Mouse (Mus musculus) neural tube, embryonic 14.5 days (tissue): ENCODE data around the gene Acsm5. TPM values are rescaled to one million over a fixed set of nuclear protein-coding genes. Genes with fewer than 3 reads are reported as not detected.

ENCODE experiments used
- ATAC-seq: fragments of 200-750 bp; cut with Nextera tagmentation; 2 replicates; pipeline ENCODE4 v1.8.0; 2017; ENCODE audit warnings: low read depth, mild to moderate bottlenecking, moderate TSS enrichment, moderate library complexity
- H3K27ac ChIP-seq: fragments of 300-500 bp; sonication (generic); 2 replicates; pipeline ENCODE4 v1.5.1; 2014; ENCODE audit warnings: low read depth, mild to moderate bottlenecking, control low read depth, low read length, moderate library complexity, mixed read lengths
- H3K27me3 ChIP-seq: fragments of 300-500 bp; sonication (generic); 2 replicates; pipeline ENCODE4 v1.6.1; 2014; ENCODE audit warnings: low read length; ENCODE audit not compliant: control insufficient read depth, insufficient read depth
- H3K36me3 ChIP-seq: fragments of 300-500 bp; sonication (generic); 2 replicates; pipeline ENCODE4 v1.6.1; 2014; ENCODE audit warnings: low read length, mixed read lengths; ENCODE audit not compliant: control insufficient read depth, insufficient read depth
- H3K4me1 ChIP-seq: fragments of 300-500 bp; sonication (generic); 2 replicates; pipeline ENCODE4 v1.6.1; 2014; ENCODE audit warnings: low read length; ENCODE audit not compliant: control insufficient read depth, insufficient read depth
- H3K4me2 ChIP-seq: fragments of 300-500 bp; sonication (generic); 2 replicates; pipeline ENCODE4 v1.6.1; 2014; ENCODE audit warnings: mild to moderate bottlenecking, low read depth, low read length, control low read depth
- H3K4me3 ChIP-seq: fragments of 300-500 bp; sonication (generic); 2 replicates; pipeline ENCODE4 v1.5.1; 2014; ENCODE audit warnings: low read depth, low read length, control low read depth, mixed read lengths
- H3K9ac ChIP-seq: fragments of 300-500 bp; sonication (generic); replicated peaks from 2 replicates; pipeline ENCODE4 v1.6.1; 2014; ENCODE audit warnings: low read depth, mild to moderate bottlenecking, control low read depth, low read length, mixed read lengths
- H3K9me3 ChIP-seq: fragments of 300-500 bp; sonication (generic); 2 replicates; pipeline ENCODE4 v1.6.1; 2016; ENCODE audit warnings: low read length; ENCODE audit not compliant: control insufficient read depth
- WGBS: fragments of 180-500 bp; shearing (Covaris S2); extraction: QIAGEN DNeasy Blood & Tissue Kit; methylation state at CpG from one replicate; pipeline ENCODE4 v1.1.7; 2014; 5-methylcytosine and 5-hydroxymethylcytosine counted together
- polyA plus RNA-seq: library from polyadenylated mRNA; unstranded; fragments of >200 nt; fragmentation: Nextera tagmentation; extraction: Ambion mirVana; gene quantifications from 2 replicates; pipeline ENCODE4 v1.2.1, GENCODE M21; 2014

Acsm5 gene
- polyA plus RNA-seq = 0.08 TPM in 1 of 2 replicates, not detected in the other

DNA sequence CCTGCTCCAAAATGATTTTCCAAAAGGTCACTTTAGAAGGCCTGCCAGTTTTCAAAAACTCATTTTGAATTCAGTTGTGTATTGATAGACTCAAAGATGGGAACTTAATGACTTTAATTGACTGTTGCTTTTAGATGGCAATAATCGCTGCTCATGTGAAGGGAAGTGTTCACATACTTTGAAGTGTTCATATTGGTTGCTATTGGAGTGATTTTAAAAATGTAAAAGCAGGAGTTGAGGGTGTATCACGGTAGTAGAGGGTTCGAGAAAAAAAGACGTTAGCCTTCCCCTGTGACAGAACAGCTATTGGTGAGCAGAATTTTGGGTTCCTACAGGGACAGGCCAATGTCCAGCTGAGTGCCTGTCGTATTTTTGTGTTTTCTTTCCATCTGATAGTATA lies at the start of gene Acsm5:
Gene Acsm5 (plus strand): TSS at position 301 of the 400 bp plus-strand sequence.
- H3K27ac ChIP-seq = no peak within 1 kb of the TSS
- 67% methylated on average over 5 of the region's 5 CpGs for WGBS
- no peak within 1 kb of the TSS for H3K4me2 ChIP-seq
- H3K4me1 ChIP-seq = no peaks in the 10 kb centered on the region
- no peak within 1 kb of the TSS for H3K4me3 ChIP-seq
- H3K27me3 ChIP-seq = no peaks in the 10 kb centered on the region
- ATAC-seq = no peak
- no peak within 1 kb of the TSS for H3K9ac ChIP-seq
- no peaks in the 10 kb centered on the region for H3K9me3 ChIP-seq
- no peaks in the 10 kb centered on the region for H3K36me3 ChIP-seq

DNA sequence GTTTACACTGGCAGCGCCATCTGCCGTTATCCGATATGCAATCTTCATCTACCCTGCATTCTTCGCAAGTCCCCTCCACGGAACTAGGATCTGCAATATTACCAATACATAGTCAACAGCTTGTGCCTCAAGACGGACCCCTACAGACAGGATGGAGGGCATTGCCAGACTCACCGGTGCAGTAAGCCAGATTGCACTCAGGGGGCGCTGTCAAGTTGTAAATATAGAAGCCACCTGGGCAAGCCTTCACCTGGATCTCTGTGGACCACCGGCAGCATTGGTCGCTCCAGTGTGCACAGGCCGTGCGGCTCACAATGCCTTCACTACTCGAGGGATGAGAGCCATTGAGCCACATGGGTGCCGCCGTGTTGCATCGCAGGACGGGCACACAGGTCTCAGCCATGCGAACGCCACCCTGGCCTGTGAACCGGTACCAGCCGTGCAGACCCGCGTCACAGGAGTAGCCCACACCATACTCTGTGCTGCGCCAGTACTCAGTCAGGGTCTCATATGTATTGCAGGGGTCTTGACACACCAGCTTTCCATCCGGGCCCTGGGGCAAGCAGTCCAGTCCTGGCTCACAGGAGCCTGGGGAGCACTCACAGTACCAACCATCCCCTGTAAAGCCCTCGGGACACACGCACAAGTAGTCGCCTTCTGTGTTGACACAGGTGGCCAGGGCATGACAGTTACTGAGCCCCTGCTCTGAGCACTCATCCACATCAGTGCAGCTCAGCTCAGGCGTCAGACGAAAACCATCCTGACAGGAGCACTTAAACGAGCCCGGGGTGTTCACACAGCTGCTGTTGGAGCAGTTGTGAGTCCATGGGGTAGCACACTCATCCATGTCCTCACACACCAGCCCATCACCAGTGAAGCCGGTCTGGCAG lies 42.5 kb upstream of the Acsm5 start:
- H3K4me2 ChIP-seq = no peak overlapping the region
- no peak for ATAC-seq
- H3K9ac ChIP-seq = no peak overlapping the region
- H3K36me3 ChIP-seq = no peaks in the 10 kb centered on the region
- H3K9me3 ChIP-seq = no peaks in the 10 kb centered on the region
- H3K4me1 ChIP-seq = no peaks in the 10 kb centered on the region
- WGBS = 79% methylated on average over 33 of the region's 33 CpGs
- no peak overlapping the region for H3K4me3 ChIP-seq
- H3K27me3 ChIP-seq = no peaks in the 10 kb centered on the region
- H3K27ac ChIP-seq = no peak overlapping the region

GRCm38 (mm10) chr7:119479256-119479655 lies 40.0 kb upstream of the Acsm5 start, which contains the start of gene Umod:
Umod (minus strand) TSS chr7:119479282.
- Histone ChIP-seq H3K9ac (no peak within 1 kb of the TSS), H3K4me1 (no peaks in the 10 kb centered on the region), H3K27me3 (no peaks in the 10 kb centered on the region), H3K4me2 (no peak within 1 kb of the TSS), H3K4me3 (no peak within 1 kb of the TSS), H3K36me3 (no peaks in the 10 kb centered on the region), H3K9me3 (no peaks in the 10 kb centered on the region), H3K27ac (no peak within 1 kb of the TSS)
- no peak for ATAC-seq

DNA sequence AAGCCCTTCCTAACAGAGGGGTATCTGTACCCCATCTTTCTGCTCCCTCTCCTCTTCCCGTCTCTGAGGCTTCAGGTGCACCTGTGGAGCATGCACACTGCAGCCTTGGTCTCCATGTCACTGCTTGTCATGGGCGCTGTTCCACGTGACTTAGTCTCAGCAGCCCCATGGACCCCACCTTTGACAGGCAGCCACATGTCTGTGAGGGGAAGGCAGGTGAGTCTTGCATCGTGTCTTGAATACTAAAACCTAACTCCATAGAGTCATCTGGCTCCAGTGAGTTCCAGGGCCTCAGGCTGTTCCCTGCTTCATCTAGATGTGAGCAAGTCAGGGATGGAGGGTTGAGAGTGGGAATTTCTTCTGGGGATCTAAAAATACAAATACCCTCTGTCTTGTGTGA lies 35.1 kb upstream of the Acsm5 start:
- no peak overlapping the region for H3K4me3 ChIP-seq
- H3K27ac ChIP-seq = no peak overlapping the region
- H3K9ac ChIP-seq = no peak overlapping the region
- WGBS = 90% methylated on average over 4 of the region's 4 CpGs
- no peak for ATAC-seq
- H3K4me1 ChIP-seq = no peaks in the 10 kb centered on the region
- H3K27me3 ChIP-seq = no peaks in the 10 kb centered on the region
- no peak overlapping the region for H3K4me2 ChIP-seq
- H3K36me3 ChIP-seq = no peaks in the 10 kb centered on the region
- H3K9me3 ChIP-seq = no peaks in the 10 kb centered on the region

DNA sequence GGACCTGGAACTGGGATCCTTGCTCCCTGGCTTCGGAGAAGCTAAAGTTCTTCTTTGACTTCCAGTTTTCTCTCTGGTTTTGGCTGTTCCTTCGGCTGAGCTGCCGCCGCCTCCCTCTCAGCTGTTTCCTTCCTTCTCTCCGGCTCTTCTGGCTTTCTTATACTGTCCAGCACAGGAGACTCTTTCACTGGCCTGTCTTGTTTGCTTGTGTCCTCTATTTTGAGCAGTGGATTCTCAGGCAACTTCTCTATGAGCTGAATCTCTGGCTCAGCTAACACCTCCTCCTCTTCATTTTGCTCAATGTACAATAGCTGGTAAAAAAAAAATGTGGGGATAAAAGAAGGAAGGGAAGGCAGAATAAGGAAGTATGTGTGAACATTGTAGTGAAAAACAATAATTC lies 32.6 kb upstream of the Acsm5 start:
- Histone ChIP-seq H3K4me1 (no peaks in the 10 kb centered on the region), H3K9me3 (no peaks in the 10 kb centered on the region), H3K4me3 (no peak overlapping the region), H3K27ac (no peak overlapping the region), H3K9ac (no peak overlapping the region), H3K4me2 (no peak overlapping the region), H3K27me3 (no peaks in the 10 kb centered on the region), H3K36me3 (no peaks in the 10 kb centered on the region)
- no peak for ATAC-seq
- WGBS = 95% methylated on average over 5 of the region's 5 CpGs

DNA sequence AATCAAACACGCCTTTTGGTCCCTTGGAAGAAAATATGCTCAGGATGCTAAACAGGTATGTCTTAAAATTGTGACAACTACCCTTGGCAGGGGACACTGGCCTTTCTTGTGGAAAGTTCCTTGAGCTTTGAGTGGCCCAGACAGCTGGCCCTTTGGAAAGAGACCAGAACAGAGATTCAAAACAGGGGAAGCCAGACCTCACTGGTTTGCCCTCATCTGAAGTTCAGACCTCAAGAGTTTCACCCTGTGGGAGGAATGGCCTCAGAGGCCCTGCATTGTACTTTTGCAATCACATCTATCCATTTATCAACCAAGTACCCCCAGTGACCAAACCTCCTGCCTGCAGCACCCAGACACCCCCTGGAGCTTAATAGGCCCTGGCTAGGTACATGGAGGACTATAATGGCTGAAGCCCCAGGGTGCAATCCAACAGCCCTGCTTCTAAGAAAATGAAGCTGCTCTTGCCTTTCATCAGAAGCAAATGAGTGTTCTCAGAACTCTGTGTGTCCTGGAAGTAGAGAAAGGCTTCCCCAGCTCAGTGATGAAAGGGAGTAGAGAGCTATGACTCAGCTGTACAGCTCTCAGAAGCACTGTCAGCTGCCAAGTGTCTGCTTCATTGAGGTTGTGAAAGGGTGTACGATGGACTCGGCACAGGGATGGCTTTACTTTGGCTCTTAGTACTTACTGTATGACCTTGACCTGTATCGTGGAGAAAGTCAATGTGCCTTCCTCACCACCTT lies 29.1 kb upstream of the Acsm5 start:
- H3K4me3 ChIP-seq = no peak overlapping the region
- WGBS = 86% methylated on average over 4 of the region's 4 CpGs

DNA sequence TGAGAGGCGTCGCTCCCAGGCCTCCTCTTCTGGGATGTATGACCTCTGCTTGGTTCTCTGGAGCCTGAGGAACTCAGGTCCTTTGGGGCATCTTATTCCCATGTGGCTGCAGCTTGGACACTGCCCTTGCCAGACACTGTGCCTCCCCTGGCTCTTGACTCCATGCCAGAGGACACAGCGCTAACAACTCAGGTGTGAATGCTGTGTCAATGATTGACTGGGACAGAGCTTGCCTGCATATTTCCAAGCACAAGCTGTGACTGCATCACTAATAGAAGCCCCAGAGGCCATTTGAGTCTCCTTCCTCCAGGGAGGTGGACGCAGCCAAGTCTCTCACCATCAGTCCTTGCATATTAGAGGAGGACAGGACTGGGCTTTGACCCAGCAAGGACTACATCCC lies 8.1 kb upstream of the Acsm5 start:
- Histone ChIP-seq H3K9ac (no peak overlapping the region), H3K27ac (no peak overlapping the region), H3K27me3 (no peaks in the 10 kb centered on the region), H3K4me1 (no peaks in the 10 kb centered on the region), H3K36me3 (no peaks in the 10 kb centered on the region), H3K9me3 (no peaks in the 10 kb centered on the region), H3K4me2 (no peak overlapping the region), H3K4me3 (no peak overlapping the region)
- WGBS = 84% methylated on average over 4 of the region's 4 CpGs
- ATAC-seq = no peak

More for the DNA sequence above, 29.1 kb upstream of the Acsm5 start:
- Histone ChIP-seq H3K4me1 (no peaks in the 10 kb centered on the region), H3K4me2 (no peak overlapping the region), H3K27me3 (no peaks in the 10 kb centered on the region), H3K9ac (no peak overlapping the region), H3K9me3 (no peaks in the 10 kb centered on the region), H3K27ac (no peak overlapping the region), H3K36me3 (no peaks in the 10 kb centered on the region)
- no peak for ATAC-seq

DNA sequence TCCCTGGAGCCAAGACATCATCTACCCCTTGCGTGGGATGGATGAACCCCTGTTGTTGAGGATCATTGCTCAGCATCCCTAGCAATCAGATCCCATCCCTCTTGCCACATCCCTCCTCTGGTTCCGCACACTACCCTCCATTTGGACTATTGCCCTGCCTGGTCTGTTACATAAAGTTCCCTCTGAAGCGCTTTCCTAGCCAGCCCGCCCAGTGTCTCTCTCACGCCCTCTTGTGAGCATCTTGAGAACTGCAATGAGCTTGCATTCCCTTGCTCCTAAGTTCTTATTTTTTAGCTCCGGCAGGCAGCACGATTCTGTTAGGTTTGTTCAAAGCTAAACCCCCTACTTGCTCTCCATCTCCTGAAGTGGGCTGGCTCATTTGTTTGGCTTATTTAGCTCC lies 6.2 kb upstream of the Acsm5 start:
- no peak for ATAC-seq
- 31% methylated on average over 7 of the region's 7 CpGs for WGBS

More for the DNA sequence above, 6.2 kb upstream of the Acsm5 start:
- Histone ChIP-seq H3K4me2 (no peak overlapping the region), H3K9ac (no peak overlapping the region), H3K27ac (no peak overlapping the region), H3K4me1 (no peaks in the 10 kb centered on the region), H3K4me3 (no peak overlapping the region), H3K36me3 (no peaks in the 10 kb centered on the region), H3K27me3 (no peaks in the 10 kb centered on the region), H3K9me3 (no peaks in the 10 kb centered on the region)
